Mouse (Mus musculus) CH12F3 (cell line): ENCODE measurements around the gene Tmem60.

Experiments used
- in situ Hi-C: fragments of 300-500 bp; cut with MboI; formaldehyde crosslinking; loops from 2 replicates; pipeline ENCODE4 v1.14.3; 2020; ENCODE audit warnings: low sequenced_read_pairs

The Tmem60 gene

DNA sequence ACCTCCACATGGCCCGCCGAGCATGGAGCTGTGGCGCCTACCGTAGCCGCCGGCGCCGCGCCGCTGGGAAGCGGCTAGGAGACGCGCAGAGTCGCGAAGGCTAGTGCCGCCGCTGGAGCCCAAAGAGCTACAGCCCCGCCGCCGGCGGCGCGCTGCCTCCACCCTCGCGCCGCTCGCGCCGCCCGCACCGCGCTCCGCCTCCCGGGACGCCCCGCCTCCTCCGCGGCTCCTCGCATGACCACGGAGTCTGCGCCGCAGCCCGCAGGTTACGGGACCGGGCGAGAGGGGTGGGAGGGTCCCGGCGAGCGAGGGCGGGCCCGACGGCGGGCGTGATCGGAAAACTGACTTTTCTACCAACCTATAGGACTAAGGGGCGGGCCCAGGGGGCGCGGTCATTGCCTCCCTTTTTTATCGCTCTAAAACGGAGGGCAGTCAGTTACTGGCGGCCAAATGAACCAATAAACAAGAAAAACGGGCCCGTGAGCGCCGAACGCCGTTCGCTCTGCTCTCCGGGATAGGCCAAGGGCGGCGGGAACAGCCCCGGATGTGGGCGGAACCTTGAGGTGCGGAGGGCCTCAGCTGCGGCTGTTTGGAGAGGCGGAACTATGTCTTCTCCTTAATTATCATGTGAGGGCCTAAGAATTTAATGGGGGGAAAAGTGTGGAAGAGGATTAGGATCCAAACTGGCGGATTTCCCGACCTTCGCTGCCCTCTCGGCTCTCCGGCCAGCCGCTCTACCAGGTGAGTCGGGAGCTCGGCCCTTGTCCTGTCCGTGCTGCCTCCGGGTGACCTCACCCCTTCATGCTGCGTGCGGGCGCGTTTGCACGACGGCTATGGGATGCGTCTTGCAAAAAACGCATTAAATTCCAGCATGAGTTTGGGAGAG lies at the start of gene Tmem60, which contains the start of gene Phtf2:
Tmem60 (plus strand) TSS at position 277 of the 886 bp plus-strand sequence.
Phtf2 (minus strand) TSS at position 210 of the 886 bp plus-strand sequence.
- in situ Hi-C loops = no loop called here

DNA sequence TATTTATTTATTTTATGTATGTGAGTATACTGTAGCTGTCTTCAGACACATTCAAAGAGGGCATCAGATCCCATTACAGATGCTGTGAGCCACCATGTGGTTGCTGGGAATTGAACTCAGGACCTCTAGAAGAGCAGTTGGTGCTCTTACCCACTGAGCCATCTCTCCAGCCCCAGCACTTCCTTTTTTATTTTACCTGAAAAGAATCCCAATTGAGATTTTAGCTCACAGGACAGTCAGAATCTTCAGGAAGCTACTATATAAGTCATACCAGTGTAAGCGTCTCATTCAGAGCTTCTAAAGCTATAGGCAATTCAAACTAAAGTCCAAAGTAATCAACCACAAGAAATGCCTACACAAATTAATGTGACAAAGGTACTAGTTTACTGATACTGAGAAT lies 47.6 kb upstream of the Tmem60 start:
- in situ Hi-C loops = no loop called here

DNA sequence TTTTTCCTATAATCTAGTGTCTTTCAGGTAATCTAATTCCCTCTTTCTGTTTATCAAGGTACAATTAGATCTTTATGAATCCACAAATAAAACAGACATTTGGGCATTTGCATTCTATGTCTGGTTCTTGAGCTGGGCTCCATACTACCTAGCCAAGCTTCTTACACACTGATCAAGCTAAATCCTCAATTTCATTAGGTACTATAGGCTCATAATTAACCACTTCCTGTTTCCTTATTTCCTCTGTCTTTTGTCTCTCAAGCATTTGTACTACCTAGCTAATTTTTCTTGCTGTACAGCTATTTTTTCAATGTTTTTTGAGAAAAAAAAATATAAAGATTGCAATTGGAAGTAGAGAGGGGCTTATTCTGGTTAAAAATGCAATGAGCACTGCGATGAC lies 44.9 kb upstream of the Tmem60 start:
- in situ Hi-C loops = no loop called here

DNA sequence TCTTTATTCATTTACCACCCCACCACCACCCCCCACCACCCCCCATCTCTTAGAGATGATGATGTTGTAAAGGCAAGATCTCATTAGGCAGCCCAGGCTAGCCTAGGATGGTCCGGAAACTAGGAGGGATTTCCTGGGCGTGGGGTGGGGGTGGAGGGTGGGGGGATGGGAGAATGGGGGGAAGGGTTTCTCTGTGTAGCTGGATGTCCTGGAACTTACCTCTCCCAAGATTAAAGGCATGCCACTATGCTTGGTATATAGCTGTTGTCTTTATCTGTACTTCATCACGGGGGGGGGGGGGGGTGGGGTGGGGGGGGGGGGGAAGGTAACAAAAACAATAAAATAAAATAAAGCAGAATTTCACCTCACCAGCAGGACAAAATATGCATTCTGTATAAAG lies 38.6 kb upstream of the Tmem60 start:
- in situ Hi-C loops = no loop called here

DNA sequence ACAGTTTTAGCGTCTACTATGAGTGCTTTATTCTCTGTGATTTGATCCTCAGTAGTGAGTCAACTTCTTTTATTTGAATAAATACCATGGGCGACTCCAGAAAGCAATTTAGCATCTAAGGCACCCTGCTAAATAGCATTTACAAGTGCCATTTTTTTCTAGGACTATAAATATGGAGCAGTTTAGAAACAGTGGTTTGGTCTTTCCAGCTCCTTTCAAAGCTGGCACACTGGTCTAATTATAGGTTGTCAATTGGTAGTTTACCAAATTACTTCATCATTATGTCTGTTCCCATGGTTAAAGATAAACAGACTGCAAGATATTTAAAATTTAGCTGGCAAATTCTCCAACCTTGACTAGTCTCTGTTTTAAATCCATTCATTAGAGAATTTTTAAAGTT lies 38.2 kb upstream of the Tmem60 start:
- in situ Hi-C loops = no loop called here

DNA sequence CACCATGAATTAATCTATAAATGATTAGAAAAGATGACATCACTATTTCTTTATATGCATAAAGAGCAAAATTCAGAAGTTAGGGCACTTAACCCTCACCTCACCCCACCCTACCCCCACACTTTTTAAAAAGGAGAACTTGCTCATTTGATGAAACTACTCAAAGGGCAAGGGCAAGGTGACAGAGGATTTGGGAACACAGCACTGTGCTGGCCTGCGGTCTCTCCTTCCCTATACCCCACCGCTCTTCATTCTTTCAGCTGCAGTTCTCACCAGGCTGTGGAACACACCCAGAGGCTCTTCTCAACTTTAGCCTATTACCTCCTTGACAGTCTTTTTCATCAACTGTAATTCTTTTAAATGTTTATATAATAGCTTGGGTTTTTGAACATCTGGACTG lies 35.0 kb upstream of the Tmem60 start:
- in situ Hi-C loops = no loop called here

DNA sequence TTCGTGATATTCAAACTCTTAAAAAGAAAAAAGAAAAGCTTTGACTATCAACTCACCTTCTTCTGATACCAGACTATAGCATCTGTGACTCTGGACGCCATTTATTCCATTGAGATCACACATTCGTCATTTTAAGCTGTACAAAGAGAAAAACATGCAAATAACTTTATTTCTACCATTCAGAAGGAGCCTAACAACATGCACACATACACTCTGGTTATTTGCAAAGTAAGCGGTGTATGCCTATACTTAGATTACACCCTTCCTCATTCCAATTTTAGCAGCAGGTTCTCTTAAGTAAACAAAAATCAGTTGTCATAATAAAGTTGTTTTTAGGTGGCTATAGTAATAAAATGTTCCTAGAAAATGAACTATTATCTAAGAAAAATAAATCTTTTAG lies 26.9 kb upstream of the Tmem60 start:
- in situ Hi-C loops = no loop called here

DNA sequence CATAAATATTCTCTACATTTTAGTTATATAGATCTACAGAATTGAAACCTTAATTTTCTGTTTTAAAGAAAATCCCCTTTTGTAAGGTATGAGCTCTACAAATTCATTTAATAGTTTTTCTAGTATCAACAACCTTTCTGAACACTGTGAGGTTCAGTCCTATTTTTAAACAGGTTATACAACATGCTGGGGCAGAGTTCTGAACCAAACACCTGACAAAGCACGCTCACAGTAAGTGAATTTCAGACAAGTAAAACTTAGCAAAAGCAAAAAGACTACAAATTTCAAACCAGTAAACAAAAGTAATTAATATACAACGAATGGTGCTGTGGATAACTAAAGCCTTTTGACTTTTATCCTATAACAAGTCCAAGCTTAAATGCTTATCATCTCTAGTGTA lies 23.6 kb upstream of the Tmem60 start:
- in situ Hi-C loops = no loop called here

DNA sequence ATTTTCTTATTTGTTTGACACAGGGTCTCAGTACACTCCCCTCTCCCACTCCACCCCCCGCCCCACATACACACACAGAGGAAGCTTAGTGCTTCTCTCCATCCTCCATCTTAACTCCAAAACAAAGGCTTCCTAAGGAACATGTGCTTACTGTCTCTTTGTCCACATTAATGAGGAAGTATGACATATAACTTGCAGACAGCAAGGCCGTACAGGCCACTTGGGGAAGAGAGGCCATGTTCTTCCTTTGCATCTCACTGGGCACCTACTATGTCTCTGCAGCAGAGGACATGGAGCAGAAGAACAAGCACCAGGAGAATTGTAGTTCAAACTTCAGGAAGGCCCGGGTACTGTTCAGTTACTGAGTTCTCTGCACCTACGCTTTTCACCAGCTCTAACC lies 21.4 kb upstream of the Tmem60 start:
- in situ Hi-C loops = no loop called here

DNA sequence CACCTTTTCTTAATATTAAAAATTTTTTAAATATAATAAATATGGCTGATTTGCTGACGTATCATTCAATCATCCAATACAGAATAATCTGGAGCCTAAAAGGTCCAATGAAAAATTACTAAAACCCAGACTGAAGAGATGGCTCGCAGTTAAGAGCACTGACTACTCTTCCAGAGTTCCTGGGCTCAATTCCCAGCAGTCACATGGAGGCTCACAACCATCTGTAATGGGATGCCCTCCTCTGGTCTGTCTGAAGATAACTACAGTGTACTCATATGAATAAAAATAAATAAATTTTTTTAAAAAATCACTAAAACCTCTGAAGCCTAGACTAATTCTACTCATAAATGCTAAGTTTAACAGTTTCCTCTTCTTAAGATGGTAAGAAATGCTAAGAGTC lies 20.1 kb upstream of the Tmem60 start:
- in situ Hi-C loops = no loop called here

DNA sequence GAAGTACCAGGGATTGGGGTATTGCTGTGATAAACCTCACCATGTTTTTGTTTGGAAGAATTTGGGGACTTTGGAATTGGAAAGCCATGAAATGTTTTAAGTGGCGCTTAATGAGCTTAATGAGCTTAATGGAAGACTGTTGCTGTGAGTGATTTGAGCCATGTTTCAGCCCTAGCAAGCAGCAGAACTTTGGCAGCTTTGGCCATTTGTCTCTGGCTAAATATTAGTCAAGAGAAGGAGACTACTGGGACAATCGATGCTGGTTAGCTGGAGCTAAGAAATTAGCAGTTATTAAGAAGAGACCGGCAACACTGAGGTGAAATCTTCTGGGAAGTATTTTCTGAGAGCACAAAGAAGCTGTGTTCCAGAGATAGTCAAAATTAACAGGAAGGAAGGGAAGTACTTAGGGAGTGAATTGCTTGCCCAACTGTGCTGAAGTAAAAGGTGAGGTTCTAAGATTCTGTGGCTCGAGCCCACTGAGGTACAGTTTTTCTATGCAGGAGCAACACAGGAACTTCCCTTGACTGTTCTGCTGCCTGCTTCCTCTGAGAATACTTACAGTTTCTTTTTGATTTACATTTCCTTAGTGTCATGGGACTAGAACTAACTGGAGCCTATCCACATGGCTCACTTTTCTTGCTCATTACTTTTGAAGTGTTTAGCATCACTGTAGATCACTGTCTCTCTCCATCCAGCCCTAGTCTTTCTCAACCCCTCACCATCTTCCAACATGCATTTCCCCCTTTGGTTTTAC lies 17.6 kb upstream of the Tmem60 start:
- in situ Hi-C loops = no loop called here

DNA sequence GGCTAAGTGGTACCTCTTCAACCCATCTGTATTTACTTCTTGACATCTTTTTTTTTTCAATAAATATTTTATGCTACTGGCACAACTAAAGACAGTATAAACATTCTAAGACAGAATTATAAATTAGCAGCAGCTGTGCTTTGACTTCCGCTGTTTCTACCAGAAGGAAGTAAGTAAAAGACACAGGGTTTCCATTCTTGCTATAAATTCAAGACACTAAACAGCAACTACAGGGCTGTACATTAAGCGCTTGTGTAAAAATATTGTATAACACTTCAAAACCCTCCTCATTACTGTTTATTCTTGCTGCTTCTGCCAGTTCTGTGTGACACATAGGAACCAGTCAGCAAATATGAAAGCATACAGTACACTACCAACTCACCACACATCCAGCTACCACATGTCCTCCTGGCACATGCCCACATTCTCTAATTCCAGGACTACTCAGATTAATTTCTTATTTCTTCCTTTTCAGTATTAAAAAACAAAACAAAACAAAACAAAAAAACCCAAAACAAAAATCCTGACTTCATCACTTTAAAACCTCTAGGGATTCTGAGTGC lies 16.7 kb upstream of the Tmem60 start:
- in situ Hi-C loops = no loop called here

DNA sequence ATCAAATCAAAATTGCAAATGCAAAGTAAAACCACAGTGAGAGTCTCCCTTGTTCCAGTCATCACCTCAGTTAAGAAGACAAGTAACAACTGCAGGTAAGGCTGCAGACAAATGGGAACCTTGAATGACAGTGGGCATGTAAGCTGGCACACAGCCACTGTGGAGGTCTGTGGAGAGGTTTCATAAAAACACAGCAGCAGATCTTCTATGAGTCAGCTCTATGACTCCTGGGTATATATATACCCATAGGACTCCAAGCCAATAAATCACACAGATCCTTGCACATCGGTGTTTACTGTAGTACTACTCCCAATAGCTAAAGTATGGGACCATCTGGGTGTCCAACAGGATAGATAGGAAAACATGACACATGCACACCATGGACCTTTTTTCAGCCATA lies 8.8 kb upstream of the Tmem60 start:
- in situ Hi-C loops = no loop called here

DNA sequence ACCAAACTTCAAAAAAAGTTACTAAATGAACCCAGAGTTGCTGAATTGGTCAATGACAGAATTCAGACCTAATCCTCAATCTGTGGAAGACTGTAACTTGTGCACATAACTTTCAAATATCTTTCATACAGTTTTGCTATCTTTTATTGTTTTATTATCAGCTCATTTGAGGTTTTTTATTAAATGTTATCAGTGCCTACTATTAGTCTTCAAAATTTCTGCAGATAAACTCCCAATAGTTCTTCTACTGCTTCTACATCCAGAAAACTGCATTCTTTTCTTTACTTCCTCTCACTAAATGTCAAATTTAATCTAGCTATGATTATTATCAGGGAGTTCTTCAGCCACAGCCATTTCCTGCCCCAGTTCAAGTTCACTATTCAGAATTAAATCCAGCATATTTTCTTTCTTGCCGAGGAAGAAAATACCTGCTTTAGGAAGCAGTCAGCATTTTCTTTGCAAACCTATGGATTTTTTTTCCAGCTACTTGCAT lies 5.0 kb upstream of the Tmem60 start:
- in situ Hi-C loops = no loop called here

DNA sequence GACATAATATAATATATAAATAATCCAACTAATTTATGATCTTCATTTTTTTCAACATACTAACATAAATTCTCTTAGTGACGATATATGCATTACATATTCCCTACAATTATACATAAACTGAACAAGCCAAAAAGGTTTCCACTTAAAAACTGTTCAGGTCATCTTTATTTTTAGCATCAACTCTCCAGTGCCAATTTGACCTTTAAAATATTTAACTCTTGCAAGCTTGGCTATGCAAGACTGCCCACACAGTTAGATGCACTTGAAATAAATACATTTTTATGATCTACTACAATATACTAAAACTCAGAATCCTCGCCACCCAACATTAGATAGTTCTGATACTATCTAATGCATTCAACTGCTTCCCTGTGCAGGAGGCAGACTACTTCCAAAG lies 1.6 kb upstream of the Tmem60 start:
- in situ Hi-C loops = no loop called here

DNA sequence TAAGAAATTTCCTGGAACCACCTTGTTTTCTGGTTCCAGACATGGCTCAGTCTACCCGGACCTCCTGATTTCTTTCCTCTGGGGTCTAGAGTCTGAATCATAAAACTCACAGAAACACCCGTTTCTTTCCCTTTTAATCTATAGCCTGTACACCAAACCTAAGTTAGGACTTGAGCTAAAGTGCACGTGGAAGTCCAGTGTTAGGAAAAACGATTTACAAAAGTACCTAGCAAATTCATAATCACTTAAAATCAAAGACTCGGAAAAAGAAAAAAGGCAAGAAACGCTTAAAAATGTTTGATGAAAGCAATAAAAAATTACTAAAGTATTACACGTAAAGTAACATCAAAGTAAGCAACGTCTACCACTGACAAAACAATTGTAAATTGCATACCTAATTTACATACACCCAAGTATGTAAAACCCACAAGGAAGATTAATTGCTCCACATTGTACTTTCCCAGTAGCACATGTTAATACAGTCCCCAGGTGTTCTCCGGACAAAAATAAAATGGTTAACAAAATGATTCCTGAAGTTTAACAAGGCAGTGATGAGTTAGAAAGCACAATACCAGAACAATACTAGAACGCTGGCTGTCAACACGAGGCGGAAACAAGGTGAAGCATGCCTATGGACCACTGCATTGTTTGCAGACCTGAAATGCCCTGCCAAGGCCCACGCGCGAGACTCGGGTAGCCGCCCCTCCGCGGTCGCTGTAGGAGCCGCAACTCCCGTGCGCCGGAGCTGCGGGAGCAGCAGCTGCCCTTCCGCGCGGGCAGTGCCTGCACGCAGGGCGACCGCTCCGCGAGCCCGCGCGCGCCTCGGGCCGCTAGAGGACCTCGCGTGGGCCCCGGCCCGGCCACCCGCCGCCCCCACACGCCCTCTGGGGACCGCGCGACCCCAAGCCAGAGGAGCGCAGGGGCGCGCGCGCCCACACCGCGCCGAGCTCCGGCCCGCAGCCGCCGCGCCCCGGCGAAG lies 905 bp upstream of the Tmem60 start:
- in situ Hi-C loops = no loop called here

DNA sequence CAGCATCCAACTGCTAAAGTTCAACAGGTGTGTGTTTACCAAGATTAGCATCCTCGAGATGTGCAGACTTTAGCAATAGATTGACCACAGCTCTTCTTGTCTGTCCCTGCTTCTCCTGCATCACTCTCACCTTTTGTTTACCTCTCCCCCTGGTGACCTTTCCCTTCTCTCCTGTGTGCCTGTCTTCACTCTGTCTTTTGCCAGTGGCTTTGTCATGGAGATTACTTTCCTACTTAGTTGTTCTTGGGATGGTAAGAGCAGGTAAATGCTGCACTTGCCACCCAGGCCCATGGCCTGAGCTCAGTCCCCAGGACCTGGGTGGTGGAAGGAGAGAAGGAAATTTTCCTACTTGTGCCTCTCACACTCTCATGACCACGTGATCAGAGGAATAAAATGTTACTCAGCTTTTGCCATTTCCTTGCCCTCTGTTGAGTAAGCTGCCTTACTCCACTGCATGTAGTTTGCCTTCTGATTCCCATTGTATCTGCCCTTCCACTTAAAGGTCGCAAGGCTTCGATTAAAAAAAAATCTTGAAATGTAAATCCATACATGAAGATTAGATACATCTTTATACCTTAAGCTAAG lies 2.1 kb downstream of the Tmem60 start:
- in situ Hi-C loops = no loop called here

DNA sequence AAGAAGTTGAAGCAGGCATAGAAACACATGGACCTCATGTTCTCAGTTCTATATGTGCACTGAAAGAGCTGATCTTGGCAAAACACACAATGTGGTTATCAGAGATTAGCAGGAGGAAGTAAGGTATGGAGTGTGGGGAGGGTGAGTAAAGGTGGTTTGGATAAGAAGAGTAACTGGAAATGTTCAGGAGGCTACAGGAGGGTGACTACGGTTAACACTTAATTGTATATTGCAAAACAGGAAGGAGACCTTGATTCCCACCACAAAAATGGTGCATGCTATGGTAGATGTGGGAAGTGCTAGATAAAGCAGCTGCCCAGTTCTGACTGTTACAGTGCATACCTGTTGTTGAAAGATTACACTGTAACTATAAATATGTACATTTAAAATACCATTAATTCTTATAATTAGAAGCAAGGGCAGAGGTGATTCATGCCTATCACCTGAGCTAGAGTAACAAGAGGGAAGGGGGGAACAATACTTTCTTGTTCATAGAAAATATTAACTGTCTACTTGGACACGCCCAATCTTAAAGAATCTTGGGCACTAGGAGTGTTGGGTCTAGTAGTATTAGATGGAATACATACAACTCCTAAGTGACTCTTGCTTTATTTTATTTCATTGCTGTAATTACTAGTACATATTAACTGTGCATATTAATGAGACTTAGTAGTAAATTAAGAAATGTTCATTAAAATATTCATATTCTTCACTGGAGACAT lies 15.6 kb downstream of the Tmem60 start:
- in situ Hi-C loops = no loop called here

DNA sequence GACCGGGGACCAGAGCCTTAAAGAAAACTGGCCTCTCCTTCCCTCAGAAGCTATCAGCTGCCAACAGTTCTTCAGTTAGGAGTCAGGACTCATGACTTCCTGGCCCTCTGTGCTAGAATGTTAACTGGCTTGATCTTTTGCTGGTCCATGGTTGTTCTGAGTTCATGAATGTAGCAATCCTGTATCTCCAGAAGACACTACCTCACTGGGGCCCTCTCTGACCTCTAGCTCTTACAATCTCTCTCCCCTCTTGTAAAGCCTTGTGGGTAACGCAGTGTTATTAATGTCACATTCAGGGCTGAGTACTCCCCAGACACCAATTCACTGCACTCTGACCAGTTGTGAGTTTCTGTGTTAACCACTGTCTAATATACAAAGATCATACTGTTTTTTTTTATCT lies 22.7 kb downstream of the Tmem60 start:
- in situ Hi-C loops = no loop called here
